In genomic region chr7:130001064-130001463, GRCm38 (mm10) we compare ENCODE assay signal across 8 mouse cellular contexts.
DNase-seq lines count a peak whose midpoint lies in the region; ATAC-seq and TF ChIP-seq lines count a peak whose summit lies in the region.
"Had no signal": no experiment of that assay in that cellular context is flagged by ENCODE, and none has a peak within 500 bp of the region (broad histone marks: within the 10 kb centered on the region; RNA-seq: fewer than 3 reads in every experiment).

No protein-coding gene starts in this region.

- no peaks in the 10 kb centered on the region for H3K27me3 ChIP-seq in embryonic facial prominence, embryonic 13.5 days
- H3K27me3 ChIP-seq: midbrain, embryonic 12.5 days had no signal

- H3K9ac ChIP-seq in embryonic facial prominence, embryonic 13.5 days = no peak overlapping the region
- H3K9ac ChIP-seq: midbrain, embryonic 12.5 days had no signal

- TF ChIP-seq POLR2A in olfactory bulb, adult 2 months (IDR thresholded peaks at IDR 0.05; ENCODE audit: insufficient read depth, low read depth, low read length) = no peak

- WGBS in embryonic facial prominence, embryonic 13.5 days = 39% methylated on average over 10 of the region's 10 CpGs
- 33% methylated on average over 10 of the region's 10 CpGs for WGBS in olfactory bulb, adult 2 months

- no peak for ATAC-seq in embryonic facial prominence, embryonic 13.5 days (ENCODE audit: insufficient number of reproducible peaks, insufficient read depth, low FRiP score, low TSS enrichment, low read depth)

- TF ChIP-seq CTCF in olfactory bulb, adult 2 months (IDR thresholded peaks at IDR 0.05; ENCODE audit: insufficient read depth, low read depth, low read length) = no peak

- peak overlapping the region; percentile 79 for H3K27ac ChIP-seq in embryonic facial prominence, embryonic 13.5 days
- peak overlapping the region; percentile 85 for H3K27ac ChIP-seq in olfactory bulb, adult 2 months (ENCODE audit: insufficient read depth, low read depth, low read length)
- H3K27ac ChIP-seq: midbrain, embryonic 12.5 days had no signal

- DNase-seq in kidney, postnatal 25 days = peak; percentile 7 to 42
- DNase-seq in kidney, adult 11 months = no peak
- DNase-seq in frontal cortex, postnatal 25 days (ENCODE audit: low spot score in 2 of 2) = peak; percentile 15 to 27
- no peak for DNase-seq in thymus, postnatal 10 days (ENCODE audit: low spot score in 2 of 2)
- DNase-seq in urinary bladder, postnatal 4 days (ENCODE audit: low spot score in 2 of 2) = no peak

- H3K9me3 ChIP-seq in embryonic facial prominence, embryonic 13.5 days = no peaks in the 10 kb centered on the region
- H3K9me3 ChIP-seq: midbrain, embryonic 12.5 days had no signal

- H3K36me3 ChIP-seq in embryonic facial prominence, embryonic 13.5 days = no peaks in the 10 kb centered on the region
- H3K36me3 ChIP-seq: midbrain, embryonic 12.5 days had no signal

- no peak overlapping the region for H3K4me3 ChIP-seq in embryonic facial prominence, embryonic 13.5 days
- no peak overlapping the region for H3K4me3 ChIP-seq in olfactory bulb, adult 2 months (ENCODE audit: insufficient read depth, low read depth, low read length)
- H3K4me3 ChIP-seq: midbrain, embryonic 12.5 days had no signal

- peaks cover 53% of the 10 kb centered on the region for H3K4me1 ChIP-seq in embryonic facial prominence, embryonic 13.5 days
- peaks cover 9% of the 10 kb centered on the region for H3K4me1 ChIP-seq in olfactory bulb, adult 2 months (ENCODE audit: control insufficient read depth, insufficient read depth, low read length)

- no peak overlapping the region for H3K4me2 ChIP-seq in embryonic facial prominence, embryonic 13.5 days
- H3K4me2 ChIP-seq: midbrain, embryonic 12.5 days had no signal

Comparison
In these comparisons a context has a peak if more than half of its experiments do, and no peak if none do; other contexts are left out.
1. DNase-seq: peak in kidney, postnatal 25 days (2 of 2) and frontal cortex, postnatal 25 days (2 of 2); none in kidney, adult 11 months (single experiment), thymus, postnatal 10 days (0 of 2) and urinary bladder, postnatal 4 days (0 of 2).